Mouse (Mus musculus): ENCODE measurements around the gene Gm45623.

The Gm45623 gene

DNA sequence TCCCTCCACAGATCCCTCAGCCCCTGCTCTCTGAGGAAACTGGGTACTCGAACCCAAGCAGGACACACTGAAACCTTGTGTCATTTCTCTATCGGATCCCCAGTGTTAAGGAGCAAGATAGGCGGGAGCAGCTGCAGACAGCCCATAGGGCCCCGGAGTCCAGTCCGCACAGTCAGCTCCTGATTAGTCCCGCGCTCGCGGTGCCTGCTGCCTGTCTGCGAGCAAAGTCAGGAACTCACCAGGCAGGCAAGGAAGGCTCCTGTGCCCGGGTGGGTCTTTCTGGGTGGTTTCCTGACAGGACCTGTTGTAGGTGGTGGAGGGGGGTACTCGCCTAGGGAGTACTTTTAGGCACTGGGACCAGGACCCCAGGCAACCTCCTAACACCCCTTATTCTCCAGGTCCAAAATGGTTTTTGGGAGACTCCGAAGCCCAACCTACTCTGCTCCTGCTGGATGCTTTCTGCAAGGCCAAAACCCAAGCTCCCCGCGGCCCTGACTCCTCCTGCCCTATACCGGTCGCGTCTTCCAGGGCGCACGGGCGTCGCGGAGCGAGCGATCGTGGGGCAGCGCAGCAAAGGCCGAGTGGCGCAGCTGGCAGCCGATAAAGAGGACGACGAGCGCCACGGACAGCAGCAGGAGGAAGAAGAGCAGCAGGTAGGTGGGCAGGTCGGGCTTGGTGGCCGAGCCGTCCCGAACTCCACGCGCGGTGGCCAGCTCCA is 994 bp downstream of the Gm45623 start:
- DNase-seq (ENCODE audit: low spot score in 2 of 2) = no peak

DNA sequence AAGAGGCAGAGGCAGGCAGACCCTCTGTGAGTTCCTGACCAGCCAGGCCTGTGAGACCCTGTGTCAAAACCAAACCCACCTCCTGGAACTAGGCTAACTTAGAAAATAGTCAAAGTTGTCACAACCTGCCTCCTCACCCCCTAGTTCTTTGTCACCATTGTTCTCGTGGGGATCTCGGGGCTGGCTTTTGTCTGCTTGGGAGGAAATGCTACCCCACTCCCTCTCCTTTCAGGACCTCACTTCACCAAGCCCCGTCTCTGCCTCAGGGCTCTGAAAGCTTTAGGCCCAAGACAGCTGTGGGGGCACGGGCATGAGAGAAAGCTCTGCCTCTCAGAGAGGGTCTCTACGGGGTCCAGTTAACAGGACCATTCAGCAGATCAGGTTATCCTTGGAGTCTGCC is 1.9 kb downstream of the Gm45623 start:
- no peak for DNase-seq (ENCODE audit: low spot score in 2 of 2)

DNA sequence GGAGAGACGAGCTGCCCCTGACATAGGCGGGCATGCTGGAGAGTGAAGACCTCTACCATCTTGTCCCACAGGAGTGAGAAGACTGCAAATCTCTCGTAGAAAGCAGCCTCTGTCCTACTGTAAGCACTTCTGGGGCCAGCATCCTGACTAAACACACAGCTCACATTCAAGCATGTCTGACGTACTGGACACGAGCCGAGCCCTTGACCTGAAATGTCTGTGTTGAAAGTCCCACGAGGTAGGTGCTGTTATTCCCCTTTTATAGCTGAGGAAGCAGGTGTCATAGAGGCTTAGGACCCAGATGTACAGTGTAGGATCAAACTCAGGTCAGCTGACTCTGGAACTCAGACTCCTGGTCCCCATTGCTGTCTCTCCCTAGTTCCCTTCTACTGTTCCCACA is 4.2 kb downstream of the Gm45623 start:
- no peak for DNase-seq (ENCODE audit: low spot score in 2 of 2)

DNA sequence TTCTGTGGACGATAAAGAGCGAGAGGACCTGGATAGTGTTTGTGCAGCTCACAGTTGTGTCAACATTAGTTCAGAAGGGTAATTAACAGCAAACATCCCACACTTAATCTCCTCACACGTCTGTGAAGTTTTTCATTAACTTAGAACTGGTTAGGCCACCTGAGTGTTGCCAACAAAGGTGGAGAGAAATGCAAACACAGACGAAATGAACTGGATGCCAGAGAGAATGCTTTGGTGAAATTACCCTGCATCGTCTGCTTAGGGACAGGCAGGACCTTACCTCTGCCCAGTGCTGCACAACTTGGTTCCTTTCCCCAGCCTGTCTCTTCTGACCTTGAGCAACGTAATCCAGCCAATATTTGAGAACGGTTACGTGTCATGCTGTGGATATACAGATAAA is 6.1 kb downstream of the Gm45623 start:
- no peak for DNase-seq (ENCODE audit: low spot score in 2 of 2)

DNA sequence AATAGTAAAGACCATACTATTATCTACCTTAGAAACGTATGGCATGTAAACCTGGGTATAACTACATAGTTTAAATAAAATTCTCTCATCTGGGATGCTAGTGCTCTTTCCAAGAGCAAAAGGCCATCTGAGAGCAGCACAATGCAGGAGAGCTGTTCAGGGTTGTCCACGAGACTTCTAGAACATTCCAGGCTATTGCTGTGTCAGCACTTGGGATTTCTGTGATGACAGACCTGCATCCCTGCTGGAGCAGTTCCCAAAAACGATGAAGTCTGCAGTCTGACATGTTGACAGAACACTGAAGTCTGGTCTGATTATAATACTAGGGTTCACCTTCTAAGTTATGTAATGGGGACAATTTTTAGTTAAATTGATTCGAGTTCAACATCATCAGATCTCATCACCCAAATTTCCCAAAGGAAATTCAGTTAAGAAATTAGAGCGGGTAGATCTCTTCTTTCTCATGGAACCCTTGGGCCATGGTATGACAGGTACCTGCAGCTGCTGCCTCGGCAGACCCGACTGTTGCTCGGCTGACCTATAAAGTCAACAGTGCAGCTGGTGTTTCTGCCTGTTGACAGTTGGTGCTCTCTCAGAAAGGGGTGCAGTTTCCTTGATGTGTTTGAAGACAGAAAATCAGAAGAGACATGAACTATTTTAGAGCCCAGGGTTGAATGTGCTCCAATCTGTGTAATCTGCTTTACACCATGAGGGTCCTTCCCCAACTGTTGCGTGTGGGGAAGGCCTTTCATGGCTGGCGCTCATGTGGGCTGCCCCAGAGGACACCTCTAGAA is 6.7 kb downstream of the Gm45623 start:
- DNase-seq (ENCODE audit: low spot score in 2 of 2) = no peak

DNA sequence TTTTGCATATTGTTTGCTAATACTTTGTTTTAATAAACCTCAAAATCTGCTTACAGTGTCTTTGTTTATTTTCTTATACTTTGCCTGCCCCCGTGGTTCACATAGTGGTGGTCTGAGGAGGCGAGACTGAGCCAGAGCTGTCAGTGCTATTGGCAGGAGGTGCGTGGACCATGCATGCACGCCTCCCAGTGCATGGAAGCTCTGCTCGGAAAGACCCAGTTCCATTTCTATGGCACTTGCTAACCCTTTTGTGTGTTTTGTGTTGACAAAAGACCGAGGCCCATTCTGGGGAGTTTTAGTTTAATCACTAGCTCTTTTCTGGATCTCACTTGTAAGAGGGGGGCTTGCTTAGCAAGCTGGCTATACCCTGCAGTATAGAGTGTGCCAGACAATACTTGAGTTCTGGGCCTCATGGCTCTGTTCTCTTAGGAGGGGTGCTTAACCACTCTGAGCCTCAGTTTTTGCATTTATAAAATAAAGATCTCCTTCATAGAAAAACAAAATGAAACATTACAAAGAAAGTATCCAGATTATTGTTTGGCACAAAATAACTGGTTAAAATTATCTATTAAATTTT is 11.2 kb downstream of the Gm45623 start:
- no peak for DNase-seq (ENCODE audit: low spot score in 2 of 2)

DNA sequence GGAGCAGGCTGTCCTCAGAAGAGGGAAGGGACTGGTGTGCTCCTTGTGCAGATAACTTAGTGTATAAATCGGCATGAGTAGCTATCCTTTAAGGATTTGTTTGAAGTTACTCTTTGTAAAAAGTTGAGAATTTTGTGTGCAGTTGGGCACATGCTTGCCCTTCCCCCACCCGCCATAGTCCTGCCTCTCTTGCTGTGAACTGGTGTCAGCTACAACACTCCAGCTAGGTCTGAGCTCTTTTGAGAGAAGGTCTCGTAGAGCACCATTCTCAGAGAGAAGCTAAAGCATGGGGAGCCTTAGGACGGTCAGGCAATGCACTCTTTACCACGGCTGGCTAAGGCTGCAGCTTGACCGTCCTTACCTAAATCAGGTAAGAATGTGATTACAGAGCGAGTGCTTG is 11.9 kb downstream of the Gm45623 start:
- no peak for DNase-seq (ENCODE audit: low spot score in 2 of 2)

DNA sequence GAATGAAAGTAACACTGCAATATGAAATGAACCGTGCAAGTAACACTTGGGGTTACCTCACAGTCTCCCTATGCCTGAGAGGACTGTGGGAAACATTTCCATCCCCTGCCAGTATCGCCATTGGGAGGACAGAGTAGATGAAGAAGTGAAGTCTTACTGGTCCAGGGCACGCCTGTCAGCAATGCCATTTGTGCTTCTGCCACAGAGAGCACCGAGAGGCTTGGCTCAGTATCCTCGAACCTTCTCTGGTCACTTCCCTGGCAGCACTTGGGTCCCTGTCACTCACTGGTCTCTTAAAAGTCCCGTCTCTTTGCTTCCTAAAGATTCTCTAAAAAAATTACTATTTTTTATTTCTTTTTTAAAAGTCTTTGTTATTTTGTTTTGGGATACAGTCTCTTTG is 13.1 kb downstream of the Gm45623 start:
- no peak for DNase-seq (ENCODE audit: low spot score in 2 of 2)

DNA sequence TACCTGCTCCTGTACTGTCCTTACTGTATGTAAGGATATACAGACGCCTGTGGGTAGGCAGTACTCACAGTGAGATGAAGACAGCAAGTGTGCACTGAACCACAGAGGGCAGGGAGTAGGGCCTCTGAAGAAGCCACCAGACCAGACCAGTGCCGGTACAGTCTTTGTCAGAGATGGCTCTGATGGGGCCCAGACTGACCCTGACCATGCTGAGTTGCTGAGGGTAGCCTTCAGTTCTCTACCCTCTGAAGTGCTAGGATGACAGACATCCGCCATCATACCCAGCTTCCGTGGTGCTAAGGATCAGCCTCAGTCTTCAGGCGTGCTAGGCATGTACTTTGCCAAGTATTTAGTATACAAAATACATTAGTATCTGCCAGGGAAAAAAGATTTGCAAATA is 14.1 kb downstream of the Gm45623 start:
- no peak for DNase-seq (ENCODE audit: low spot score in 2 of 2)

DNA sequence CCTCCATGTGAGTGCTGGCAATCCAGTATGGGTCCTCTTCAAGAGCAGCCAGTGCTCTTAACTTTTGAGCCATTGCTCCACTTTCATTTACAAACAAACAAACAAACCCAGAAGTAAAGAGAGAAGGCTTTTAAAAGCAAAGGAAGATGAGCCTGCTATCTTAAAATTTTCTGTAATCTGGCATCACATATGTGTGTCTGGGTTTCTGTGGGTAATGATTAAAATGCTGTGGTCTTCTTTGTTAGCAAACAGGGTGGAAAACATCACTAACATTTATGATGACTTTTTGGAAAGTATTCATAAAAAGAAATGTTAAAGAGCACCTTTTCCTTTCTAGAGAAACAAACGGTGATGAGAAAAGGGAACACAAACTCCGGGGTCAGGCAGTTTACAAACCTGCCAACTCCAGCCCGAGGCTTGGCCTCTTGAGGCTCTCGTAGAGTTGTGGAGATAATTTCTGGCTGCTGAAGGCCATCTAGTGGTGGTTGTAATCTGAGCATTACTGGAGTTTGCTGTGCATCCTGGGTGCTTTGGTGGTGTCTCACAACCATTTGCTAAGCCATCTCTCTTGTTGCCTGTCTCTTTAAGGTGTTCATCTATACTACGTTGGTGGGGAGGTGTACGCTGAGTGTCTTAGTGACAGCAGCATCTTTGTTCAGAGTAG is 18.3 kb downstream of the Gm45623 start:
- DNase-seq (ENCODE audit: low spot score in 2 of 2) = no peak

DNA sequence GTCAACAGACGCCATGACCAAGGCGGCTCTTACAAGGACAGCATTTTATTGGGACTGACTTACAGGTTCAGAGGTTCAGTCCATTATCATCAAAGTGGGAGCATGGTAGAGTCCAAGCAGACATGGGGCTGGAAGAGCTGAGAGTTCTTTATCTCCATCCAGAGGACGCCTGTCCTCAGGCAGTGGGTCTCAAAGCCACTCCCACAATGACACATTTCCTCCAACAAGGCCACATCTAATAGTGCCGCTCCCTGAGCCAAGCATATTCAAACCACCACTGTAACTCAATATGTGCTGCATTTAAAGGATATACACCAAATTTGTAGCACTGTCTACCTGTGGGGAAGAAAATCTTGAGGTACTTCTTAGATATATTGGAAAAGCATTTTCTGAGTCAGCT is 19.0 kb downstream of the Gm45623 start:
- no peak for DNase-seq (ENCODE audit: low spot score in 2 of 2)

DNA sequence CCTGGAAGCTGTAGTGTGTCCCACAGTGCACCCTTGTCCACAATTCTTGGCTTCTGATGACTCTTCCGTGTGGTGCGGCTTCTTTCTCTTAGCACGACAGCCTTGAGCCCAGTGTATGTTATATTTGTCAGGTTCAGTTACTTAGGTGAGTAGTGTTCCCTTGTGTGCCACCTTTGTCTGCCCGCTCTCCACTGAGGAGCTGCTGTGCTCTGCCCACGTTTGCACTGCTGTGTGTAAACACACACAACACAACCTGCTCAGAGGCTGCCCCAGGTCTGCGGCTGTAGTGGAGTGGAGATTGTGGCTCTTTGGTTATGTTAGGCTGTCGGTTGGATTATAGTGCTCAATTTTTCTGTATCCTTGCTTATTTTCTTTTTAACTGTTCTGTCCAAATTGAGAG is 24.6 kb downstream of the Gm45623 start:
- DNase-seq (ENCODE audit: low spot score in 2 of 2) = no peak

DNA sequence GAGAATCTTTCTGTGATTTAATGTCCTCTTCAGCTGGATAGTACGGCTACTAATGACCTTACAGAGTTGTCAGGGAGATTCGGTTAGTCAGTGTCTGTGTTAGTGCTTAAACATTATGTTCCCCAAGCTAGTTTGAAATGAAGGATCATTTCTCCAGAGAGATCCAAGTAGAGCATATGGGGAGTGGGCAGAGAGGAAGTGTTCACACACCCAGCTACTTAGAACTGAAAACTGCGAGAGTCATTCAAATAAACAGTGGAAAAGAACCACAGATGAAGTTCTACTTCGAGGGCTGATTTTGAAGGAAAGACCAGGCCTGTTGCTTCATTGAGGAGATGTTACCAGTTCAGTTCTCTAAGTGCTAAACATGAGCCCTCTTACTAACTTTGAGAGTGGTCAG is 27.1 kb downstream of the Gm45623 start:
- DNase-seq (ENCODE audit: low spot score in 2 of 2) = no peak

DNA sequence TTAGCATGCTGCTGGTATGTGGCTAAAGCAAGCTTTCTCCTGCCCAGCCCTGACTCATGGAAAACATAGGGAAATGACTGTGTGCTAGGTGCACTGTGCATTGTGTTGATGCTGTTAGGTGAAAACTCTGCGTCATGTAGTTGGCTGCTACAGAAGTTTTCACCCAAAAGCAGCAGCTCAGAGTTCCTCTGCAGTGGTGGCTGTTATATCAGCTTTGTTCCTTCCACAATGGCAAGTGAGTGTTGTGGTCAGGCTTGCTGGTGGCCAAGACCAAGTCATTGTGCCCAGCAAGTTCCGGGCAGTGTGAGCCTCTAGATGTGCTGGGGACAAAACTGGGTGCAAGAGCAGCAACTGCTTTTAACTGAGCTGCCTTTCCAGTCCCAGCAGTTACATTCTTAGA is 41.4 kb downstream of the Gm45623 start:
- DNase-seq (ENCODE audit: low spot score in 2 of 2) = no peak

DNA sequence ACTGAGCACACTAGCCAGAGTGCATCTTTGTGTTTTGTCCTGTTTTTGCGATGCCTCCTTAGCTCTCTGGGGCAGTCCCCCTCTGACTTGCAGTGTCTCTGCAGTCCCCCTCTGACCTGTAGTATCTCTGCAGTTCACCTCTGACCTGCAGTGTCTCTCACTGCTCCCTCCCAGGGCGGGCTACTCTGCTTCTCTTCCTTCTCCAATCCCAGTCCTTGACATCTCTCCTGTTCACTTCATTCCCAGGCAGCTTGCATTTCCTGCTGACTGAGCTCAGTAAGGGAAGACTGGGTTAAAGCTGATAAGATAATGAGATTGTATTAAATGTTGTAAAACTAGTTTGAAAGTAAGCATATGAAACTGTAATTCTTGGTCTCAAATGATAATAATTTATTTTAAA is 43.0 kb downstream of the Gm45623 start:
- DNase-seq (ENCODE audit: low spot score in 2 of 2) = no peak

DNA sequence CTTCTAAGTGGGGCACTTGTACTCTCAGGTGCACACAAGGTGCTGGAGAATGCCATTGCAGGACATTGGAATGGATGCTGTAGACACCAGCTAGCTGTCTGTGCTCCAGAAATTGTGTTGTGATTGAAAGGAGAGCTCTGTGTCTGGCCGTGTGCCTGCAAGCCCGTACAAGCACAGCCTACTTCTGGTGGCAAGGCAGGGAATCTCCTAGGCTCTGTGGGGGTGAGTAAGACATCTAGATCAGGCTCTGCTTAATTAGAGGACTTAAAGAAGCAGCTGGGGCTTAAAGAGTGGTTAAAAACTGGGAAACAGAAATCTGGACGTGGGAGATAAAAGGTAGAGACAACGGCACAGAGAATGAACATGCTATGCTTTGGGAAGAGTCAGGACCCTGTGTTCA is 46.0 kb downstream of the Gm45623 start:
- no peak for DNase-seq (ENCODE audit: low spot score in 2 of 2)

DNA sequence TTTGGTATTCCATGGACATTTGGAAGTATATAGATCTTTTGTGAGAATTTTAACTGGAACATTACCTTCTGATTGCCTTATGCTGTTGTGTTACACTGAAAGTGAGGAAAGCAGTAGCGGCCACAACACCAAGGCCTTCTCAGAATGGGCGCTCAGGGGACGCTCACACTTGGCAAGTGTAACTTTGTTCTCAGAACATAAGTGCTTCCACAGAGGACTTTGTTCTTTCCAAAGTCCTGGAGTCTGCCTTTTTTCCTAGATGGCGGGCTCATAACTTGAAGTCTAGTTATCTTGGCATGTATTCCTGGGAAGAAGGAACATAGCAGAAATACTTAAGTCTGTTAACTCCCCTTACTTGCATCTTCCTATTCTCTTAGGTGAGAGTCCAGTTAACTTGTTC is 46.5 kb downstream of the Gm45623 start:
- DNase-seq (ENCODE audit: low spot score in 2 of 2) = no peak

DNA sequence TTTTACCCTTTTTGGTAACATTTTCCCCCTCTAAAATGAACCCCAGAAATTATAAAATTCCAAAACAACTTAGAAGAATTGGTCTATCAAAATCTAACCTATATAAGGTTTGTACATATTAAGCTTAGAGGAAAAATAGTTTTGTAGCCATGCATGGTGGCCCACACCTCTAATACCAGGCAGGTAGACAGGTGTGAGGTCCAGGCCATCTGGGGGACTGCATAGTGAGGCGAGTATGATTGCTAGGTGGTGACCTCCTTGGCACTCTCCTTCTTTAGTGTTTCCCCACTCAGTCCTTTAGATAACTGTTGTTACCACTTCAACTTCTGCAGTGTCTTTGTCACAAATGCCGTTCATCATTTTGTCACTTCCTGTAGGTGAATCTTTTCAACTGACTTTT is 49.0 kb downstream of the Gm45623 start:
- DNase-seq (ENCODE audit: low spot score in 2 of 2) = no peak

DNA sequence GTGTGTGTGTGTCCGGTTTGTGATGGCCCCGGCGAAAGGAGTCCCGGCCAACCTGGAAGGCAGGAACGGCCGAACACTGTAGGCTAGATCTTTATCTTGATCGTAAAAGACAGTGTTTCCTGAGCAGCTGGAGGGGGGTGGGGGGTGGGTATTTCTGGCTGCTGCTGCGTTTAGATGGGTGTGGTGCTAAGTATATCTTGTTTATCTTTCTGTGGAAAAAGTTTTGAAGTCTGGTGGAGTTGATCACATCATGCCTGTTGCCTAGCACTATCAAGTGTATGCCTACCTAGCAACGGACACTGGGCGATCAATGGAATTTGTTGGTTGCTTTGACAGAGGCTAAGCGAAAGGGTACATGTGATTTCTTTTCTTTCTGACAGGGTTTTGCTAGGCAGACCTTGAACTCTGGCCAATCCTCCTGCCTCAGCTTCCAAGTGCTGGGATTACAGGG is 49.7 kb downstream of the Gm45623 start:
- peak in 1 of 2 experiments; percentile 20 for DNase-seq (ENCODE audit: low spot score in 2 of 2)

DNA sequence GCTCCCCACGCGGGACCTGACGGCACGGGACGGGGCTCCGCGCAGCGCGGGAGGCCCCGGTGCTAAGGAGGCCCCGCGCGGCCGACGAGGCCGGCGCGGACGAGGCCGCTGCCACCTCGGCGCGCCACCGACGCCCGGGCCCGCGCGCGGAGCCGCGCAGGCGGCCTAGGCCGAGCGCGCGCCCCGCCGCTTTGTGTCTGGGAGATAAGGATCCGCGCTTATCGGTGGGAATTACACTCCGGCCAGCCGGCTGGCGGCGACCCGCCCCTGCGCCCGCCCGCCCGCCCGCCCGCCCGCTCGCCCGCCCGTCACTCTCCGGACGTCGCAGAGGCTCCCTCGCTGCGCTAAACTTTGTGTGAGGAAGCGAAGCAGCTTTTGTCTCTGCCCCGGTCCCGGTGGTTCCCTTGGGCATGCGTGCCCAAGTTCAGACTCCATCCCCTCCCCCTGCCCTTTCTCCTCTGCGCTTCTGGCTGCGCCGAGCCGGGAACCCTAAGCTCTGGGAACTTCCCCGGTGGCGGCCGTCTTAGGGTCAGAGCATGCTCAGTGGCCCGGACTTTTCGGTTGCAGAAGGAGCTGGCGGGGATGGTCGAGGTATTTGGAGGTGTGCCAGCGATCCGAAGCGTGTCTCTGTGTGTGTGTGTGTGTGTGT is 50.3 kb downstream of the Gm45623 start:
- peak; percentile 56 to 67 for DNase-seq (ENCODE audit: low spot score in 2 of 2)

DNA sequence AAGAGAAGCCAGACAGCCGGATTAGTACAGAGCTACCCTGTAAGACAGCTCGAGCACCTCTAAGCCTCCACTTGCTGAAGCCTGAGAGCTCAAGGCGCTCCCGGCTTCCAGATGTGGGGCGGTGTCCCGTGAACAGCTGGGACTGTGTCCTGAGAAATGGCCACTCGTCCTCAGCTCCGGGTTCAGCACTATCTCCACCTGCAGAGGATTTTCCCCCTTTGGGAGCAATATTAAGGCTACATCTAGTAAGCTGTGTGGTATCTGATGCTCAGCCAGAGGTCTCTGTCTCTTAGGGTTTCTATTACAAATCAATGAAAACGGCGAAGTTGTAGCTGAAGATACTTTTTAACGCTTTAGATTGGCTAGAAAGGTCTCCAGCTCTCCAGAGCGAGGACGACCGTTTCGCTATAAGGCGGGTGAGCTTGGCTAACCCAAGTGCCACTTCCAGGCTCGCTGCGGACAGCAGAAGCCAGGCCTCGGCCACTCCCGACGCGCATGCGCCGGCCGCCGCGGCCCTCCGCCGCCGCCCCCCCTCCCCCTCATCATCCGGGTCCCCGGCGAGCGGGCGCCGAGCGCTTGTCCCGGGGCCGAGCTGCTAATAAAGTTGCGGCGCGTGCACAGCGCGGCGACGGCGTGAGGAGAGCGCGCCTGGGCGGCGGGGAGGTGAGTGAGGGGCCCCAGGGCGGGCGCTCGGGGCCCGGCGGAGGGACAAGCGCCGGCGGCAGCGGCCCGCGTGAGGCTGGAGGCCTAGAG is 51.0 kb downstream of the Gm45623 start, which contains the start of gene Smad5:
Smad5 (plus strand) TSS at position 542 of the 753 bp plus-strand sequence.
- DNase-seq (ENCODE audit: low spot score in 2 of 2) = peak; percentile 68 to 82

Data from urinary bladder, adult 18-20 months (tissue).